Mouse (Mus musculus) small intestine, adult 2 months (tissue): ENCODE data around the gene Aldh4a1. TPM values are rescaled to one million over a fixed set of nuclear protein-coding genes. Genes with fewer than 3 reads are reported as not detected.

ENCODE experiments used
- H3K27ac ChIP-seq: fragments of 200-500 bp; 2 replicates; pipeline ENCODE4 v1.5.1; 2012; ENCODE audit warnings: low read depth, low read length, control low read depth, inconsistent platforms; ENCODE audit not compliant: insufficient read depth
- H3K27me3 ChIP-seq: fragments of 200-500 bp; 2 replicates; pipeline ENCODE4 v1.6.1; 2012; ENCODE audit warnings: mild to moderate bottlenecking, moderate library complexity, low read length, inconsistent platforms; ENCODE audit not compliant: control insufficient read depth, insufficient read depth
- H3K36me3 ChIP-seq: fragments of 200-500 bp; 2 replicates; pipeline ENCODE4 v1.6.1; 2012; ENCODE audit warnings: mild to moderate bottlenecking, low read length, control low read depth, inconsistent platforms; ENCODE audit not compliant: control insufficient read depth, insufficient read depth
- H3K4me1 ChIP-seq: fragments of 200-500 bp; 2 replicates; pipeline ENCODE4 v1.6.1; 2012; ENCODE audit warnings: low read length, inconsistent platforms, mixed read lengths; ENCODE audit not compliant: control insufficient read depth, insufficient read depth, insufficient read length
- H3K4me3 ChIP-seq: fragments of 200-500 bp; 2 replicates; pipeline ENCODE4 v1.5.1; 2012; ENCODE audit warnings: low read depth, mild to moderate bottlenecking, control low read depth, inconsistent platforms, low read length, moderate library complexity
- CTCF ChIP-seq: fragments of 200-500 bp; IDR thresholded peaks from 2 replicates; pipeline ENCODE4 v1.5.1; 2012; ENCODE audit warnings: low read depth, mild to moderate bottlenecking, control low read depth, inconsistent platforms, low read length, moderate library complexity, mixed read lengths; ENCODE audit not compliant: insufficient replicate concordance, insufficient read length; ENCODE audit errors: extremely low read depth
- POLR2A ChIP-seq: fragments of 200-500 bp; IDR thresholded peaks from 2 replicates; pipeline ENCODE4 v1.6.1; 2012; ENCODE audit warnings: low read depth, mild to moderate bottlenecking, control low read depth, inconsistent platforms, low read length, moderate library complexity
- WGBS: fragments of 180-500 bp; shearing (Covaris S2); methylation state at CpG from one replicate; pipeline ENCODE4 v1.1.7; 2018; 5-methylcytosine and 5-hydroxymethylcytosine counted together
- polyA plus RNA-seq: library from polyadenylated mRNA; depleted of rRNA; stranded (reverse); fragments of >200 nt; gene quantifications from 2 replicates; pipeline ENCODE4 v1.2.3, GENCODE M21; 2012; rRNA removed

The Aldh4a1 gene
- polyA plus RNA-seq, 1 experiment = 110 TPM

DNA sequence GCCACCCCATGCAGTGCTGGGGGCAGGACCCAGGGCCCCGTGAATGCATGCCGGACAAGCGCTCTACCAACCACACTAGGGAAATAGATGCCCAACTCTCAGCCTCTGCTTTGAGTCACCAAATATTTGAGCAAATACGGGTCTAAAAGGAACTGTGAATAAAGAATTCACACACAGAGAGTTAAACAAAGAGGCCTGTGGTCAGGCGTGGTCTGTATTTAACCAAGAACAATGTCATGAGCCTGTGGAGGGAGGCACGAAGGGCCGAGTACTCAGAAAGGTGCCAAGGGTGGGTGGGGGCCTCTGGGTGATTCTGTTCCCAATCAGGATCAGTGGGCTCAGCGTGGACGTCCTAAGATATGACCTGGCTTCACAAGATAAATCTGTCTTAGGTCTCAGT is 65.4 kb downstream of the Aldh4a1 start:
- Histone ChIP-seq H3K27me3 (no peaks in the 10 kb centered on the region), H3K27ac (no peak overlapping the region), H3K4me3 (no peak overlapping the region), H3K36me3 (no peaks in the 10 kb centered on the region), H3K4me1 (no peaks in the 10 kb centered on the region)
- TF ChIP-seq POLR2A = no peak
- no peak for TF ChIP-seq CTCF
- 63% methylated on average over 9 of the region's 9 CpGs for WGBS

DNA sequence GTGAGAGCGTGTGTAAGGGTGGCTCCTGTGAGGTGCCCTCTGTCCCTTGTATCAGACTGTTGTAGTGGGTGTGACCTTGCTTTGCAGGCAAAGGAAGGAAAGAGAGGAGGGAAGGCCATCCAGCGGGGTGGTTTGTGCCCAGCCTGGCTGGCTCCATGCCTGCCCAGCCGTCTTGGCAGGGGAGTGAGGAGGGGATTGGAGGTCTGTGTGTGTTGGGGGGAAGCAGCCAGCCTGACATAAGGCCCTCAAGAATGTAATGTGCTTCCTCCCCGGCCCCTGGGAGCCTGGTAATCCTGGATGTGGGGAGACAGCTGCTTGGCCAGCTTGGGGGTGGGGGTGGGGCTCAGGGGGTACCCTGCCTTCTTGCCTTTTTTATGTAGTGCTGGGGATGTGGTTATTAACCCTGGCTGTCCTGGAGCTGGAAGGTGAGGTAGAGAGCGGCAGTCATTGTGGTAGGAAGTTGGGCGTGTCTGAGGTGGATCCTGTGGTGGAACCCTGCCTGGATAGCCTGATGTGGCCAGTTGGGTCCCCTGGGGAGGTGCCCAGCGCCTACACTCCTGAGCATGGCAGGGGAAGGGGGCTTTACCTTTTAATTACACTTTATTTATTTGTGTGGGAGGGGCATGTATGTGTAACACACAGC is 67.1 kb downstream of the Aldh4a1 start:
- Histone ChIP-seq H3K36me3 (no peaks in the 10 kb centered on the region), H3K4me1 (no peaks in the 10 kb centered on the region), H3K27me3 (no peaks in the 10 kb centered on the region), H3K4me3 (no peak overlapping the region), H3K27ac (no peak overlapping the region)
- 41% methylated on average over 7 of the region's 7 CpGs for WGBS
- no peak for TF ChIP-seq CTCF
- TF ChIP-seq POLR2A = no peak

DNA sequence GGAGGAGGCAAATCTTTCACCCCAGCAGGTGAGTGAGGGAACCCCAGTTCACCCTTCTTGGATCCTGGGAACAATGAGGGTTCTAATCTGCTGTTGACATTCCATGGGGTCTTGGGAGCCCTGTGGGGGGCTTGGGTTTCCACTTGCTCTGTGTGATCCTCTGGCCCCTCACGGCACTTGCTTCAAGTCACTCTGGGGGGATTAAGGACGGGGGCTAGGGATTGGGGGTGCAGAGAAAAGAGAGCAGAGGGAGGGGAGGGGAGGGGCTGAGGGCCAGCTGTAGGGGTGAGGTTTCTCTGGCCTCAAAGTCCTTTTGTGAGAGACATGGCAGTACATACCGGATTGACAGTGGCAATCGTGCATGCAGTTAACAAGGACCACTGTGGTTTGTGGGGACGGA is 70.6 kb downstream of the Aldh4a1 start:
- WGBS = 31% methylated on average over 5 of the region's 5 CpGs
- Histone ChIP-seq H3K4me1 (no peaks in the 10 kb centered on the region), H3K27ac (no peak overlapping the region), H3K27me3 (no peaks in the 10 kb centered on the region), H3K36me3 (no peaks in the 10 kb centered on the region), H3K4me3 (no peak overlapping the region)
- no peak for TF ChIP-seq POLR2A
- no peak for TF ChIP-seq CTCF

DNA sequence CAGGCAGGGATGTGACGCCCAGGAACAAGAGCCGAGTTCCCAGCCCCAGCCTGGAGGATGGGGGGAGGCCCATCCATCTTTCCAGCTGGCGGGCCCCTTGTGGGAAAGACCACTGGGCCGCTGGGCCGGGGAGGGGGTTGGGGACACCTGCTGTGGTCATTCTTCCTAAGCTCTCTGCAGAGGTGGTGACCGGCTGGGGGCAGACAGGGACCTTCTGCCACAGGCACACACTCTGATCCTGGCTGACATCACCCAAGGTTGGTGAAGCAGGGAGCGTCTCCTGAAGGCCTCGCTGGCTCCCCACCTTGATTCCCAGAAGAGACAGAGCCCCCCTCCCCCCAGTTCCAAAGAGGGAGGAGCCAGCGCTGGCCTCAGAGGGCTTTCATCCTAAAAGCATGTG is 75.1 kb downstream of the Aldh4a1 start:
- Histone ChIP-seq H3K4me1 (no peaks in the 10 kb centered on the region), H3K27ac (no peak overlapping the region), H3K36me3 (no peaks in the 10 kb centered on the region), H3K27me3 (no peaks in the 10 kb centered on the region; the same call in 1 of the 2 replicates), H3K4me3 (no peak overlapping the region)
- TF ChIP-seq POLR2A (no peak), CTCF (no peak)
- 9% methylated on average over 9 of the region's 9 CpGs for WGBS

DNA sequence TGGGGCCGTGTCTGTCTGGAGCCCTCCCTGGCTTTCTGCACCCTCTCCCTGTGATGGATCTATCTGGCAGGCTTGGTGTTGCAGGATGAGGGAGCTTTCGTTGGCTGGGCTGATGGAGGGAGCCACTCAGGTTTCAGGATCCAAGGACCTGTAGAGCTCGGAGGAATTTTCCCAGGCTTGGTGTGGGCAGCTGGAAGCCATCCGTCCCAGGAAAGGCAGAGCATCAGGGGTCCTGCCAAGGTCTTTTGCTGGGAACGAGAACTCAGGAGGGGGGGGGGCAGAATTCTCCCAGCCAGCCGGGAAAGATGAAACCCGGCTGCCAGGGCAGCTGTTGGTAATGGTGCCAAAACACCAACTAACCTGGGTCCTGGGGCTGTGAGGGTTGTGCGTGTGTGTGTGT is 75.9 kb downstream of the Aldh4a1 start:
- TF ChIP-seq CTCF (no peak), POLR2A (no peak)
- Histone ChIP-seq H3K36me3 (no peaks in the 10 kb centered on the region), H3K27me3 (no peaks in the 10 kb centered on the region; the same call in 1 of the 2 replicates), H3K4me3 (no peak overlapping the region), H3K4me1 (no peaks in the 10 kb centered on the region), H3K27ac (no peak overlapping the region)
- 67% methylated on average over 8 of the region's 8 CpGs for WGBS

Other genes starting within 250 kb of the Aldh4a1 start
- 2.6 and 3.3 TPM in 2 replicates for gene Iffo2, start 92.3 kb upstream of the Aldh4a1 start, polyA plus RNA-seq
- not detected in 2 replicates for gene Gm21969, start 19.7 kb upstream of the Aldh4a1 start, polyA plus RNA-seq
- gene Tas1r2, start 30.7 kb downstream of the Aldh4a1 start, polyA plus RNA-seq = 0.10 and 0.41 TPM in 2 replicates
- gene Pax7, start 210.7 kb downstream of the Aldh4a1 start, polyA plus RNA-seq = 0.06 TPM in 1 of 2 replicates, not detected in the other